24 mouse cellular contexts compared by ENCODE assay signal in the genomic region with DNA sequence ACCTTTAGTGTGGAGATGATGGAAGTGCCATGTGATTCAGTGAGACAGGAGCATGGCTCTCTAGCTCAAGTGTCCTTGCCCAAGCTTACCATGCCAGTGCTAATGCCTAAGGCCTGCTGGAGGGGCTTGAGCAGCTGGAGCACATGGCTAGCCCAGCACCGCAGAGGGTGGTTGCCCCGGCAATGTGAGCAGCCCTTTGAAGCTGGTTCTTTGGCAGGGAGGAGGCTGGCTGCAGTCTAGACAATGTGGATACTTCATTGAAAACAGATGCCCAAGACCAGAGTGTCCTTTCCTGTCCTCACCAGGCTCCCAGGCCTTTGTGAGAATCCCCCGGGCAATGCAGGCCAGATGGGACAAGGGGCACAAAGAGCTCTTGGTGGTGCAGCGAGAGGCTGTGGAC. TPM values are rescaled to one million over a fixed set of nuclear protein-coding genes. Genes with fewer than 3 reads are reported as not detected.
A peak's percentile ranks its signal among the peaks of the same experiment; 100 is the strongest.
DNase-seq lines count a peak whose midpoint lies in the region; ATAC-seq lines count a peak whose summit lies in the region.
"Had no signal": no experiment of that assay in that cellular context is flagged by ENCODE, and none has a peak within 500 bp of the region (broad histone marks: within the 10 kb centered on the region; RNA-seq: fewer than 3 reads in every experiment).

No protein-coding gene starts in this region.

- H3K27me3 ChIP-seq in hindbrain, embryonic 16.5 days (replicated peaks; ENCODE audit: control insufficient read depth, insufficient read depth, low read length): no peaks in the 10 kb centered on the region
- H3K27me3 ChIP-seq: forebrain, embryonic 15.5 days; hindbrain, embryonic 15.5 days; limb, embryonic 15.5 days; midbrain, embryonic 13.5 days; stomach, embryonic 15.5 days had no signal

- H3K36me3 ChIP-seq in hindbrain, embryonic 16.5 days (ENCODE audit: control insufficient read depth, insufficient read depth, low read length): no peaks in the 10 kb centered on the region
- H3K36me3 ChIP-seq: forebrain, embryonic 15.5 days; hindbrain, embryonic 15.5 days; limb, embryonic 15.5 days; midbrain, embryonic 13.5 days; stomach, embryonic 15.5 days had no signal

- H3K27ac ChIP-seq in hindbrain, embryonic 16.5 days (ENCODE audit: low read depth, low read length): no peak overlapping the region
- H3K27ac ChIP-seq: forebrain, embryonic 15.5 days; hindbrain, embryonic 15.5 days; limb, embryonic 15.5 days; macrophage; midbrain, embryonic 13.5 days; stomach, embryonic 15.5 days had no signal

- ATAC-seq in hindbrain, embryonic 16.5 days: peak; percentile 79
- ATAC-seq: forebrain, embryonic 15.5 days; midbrain, embryonic 13.5 days had no signal

- WGBS in hindbrain, embryonic 16.5 days: 58% methylated on average over 4 of the region's 4 CpGs

- DNase-seq in cerebellum, adult 11 months: peak; percentile 3
- no peak for DNase-seq in cerebellum, adult 8-10 months
- peak; percentile 39 to 41 for DNase-seq in layer of hippocampus, postnatal 10 days (ENCODE audit: low spot score in 2 of 2)
- no peak for DNase-seq in layer of hippocampus, adult 11-12 months (ENCODE audit: low spot score)
- DNase-seq in embryo, embryonic 10 days (ENCODE audit: low spot score): peak; percentile 44
- DNase-seq in spleen, postnatal 14 days (ENCODE audit: low spot score in 2 of 2): no peak
- DNase-seq in urinary bladder, postnatal 36 days (ENCODE audit: low spot score in 2 of 2): no peak
- DNase-seq: adrenal gland, postnatal 10 days; lung, adult 2 months had no signal

- no peak overlapping the region for H3K4me3 ChIP-seq in hindbrain, embryonic 16.5 days (ENCODE audit: low read length)
- H3K4me3 ChIP-seq: erythroblast, embryonic 14.5 days; forebrain, embryonic 15.5 days; hindbrain, embryonic 15.5 days; limb, embryonic 15.5 days; midbrain, embryonic 13.5 days; stomach, embryonic 15.5 days had no signal

- H3K4me2 ChIP-seq in hindbrain, embryonic 16.5 days (ENCODE audit: low read length): no peak overlapping the region
- H3K4me2 ChIP-seq: forebrain, embryonic 15.5 days; hindbrain, embryonic 15.5 days; limb, embryonic 15.5 days; midbrain, embryonic 13.5 days; stomach, embryonic 15.5 days had no signal

- H3K4me1 ChIP-seq in hindbrain, embryonic 16.5 days (ENCODE audit: control insufficient read depth, insufficient read depth, low read depth, low read length): no peaks in the 10 kb centered on the region
- H3K4me1 ChIP-seq: forebrain, embryonic 15.5 days; hindbrain, embryonic 15.5 days; midbrain, embryonic 13.5 days; stomach, embryonic 15.5 days had no signal

- H3K9ac ChIP-seq in hindbrain, embryonic 16.5 days (ENCODE audit: low read depth, low read length): no peak overlapping the region
- H3K9ac ChIP-seq: forebrain, embryonic 15.5 days; hindbrain, embryonic 15.5 days; limb, embryonic 15.5 days; midbrain, embryonic 13.5 days; stomach, embryonic 15.5 days had no signal

- no peaks in the 10 kb centered on the region for H3K9me3 ChIP-seq in hindbrain, embryonic 16.5 days (ENCODE audit: control insufficient read depth, low read length)
- H3K9me3 ChIP-seq: forebrain, embryonic 15.5 days; hindbrain, embryonic 15.5 days; limb, embryonic 15.5 days; midbrain, embryonic 13.5 days; stomach, embryonic 15.5 days had no signal

RNA-seq across cellular contexts. Expression of a gene that starts 40.3 kb away (rescaled TPM):
- total RNA-seq in layer of hippocampus, postnatal 10 days (2021): 10 to 100 TPM in 1 of 2 experiments, 1 to 10 TPM in 1; 9.7 to 12.3 TPM
- 14.0 and 15.0 TPM in 2 replicates for polyA plus RNA-seq in hindbrain, embryonic 16.5 days (2015; fragmentation: Nextera tagmentation; extraction: Ambion mirVana)
- total RNA-seq: common myeloid progenitor, adult 5-6 weeks had no signal
- polyA plus RNA-seq: erythroblast, embryonic 14.5 days; macrophage had no signal

RNA-seq across cellular contexts. Expression of a gene that starts 57.8 kb away (rescaled TPM):
- total RNA-seq in layer of hippocampus, postnatal 10 days (2021): not detected
- polyA plus RNA-seq in hindbrain, embryonic 16.5 days (2015; fragmentation: Nextera tagmentation; extraction: Ambion mirVana): 0.06 and 0.11 TPM in 2 replicates
- total RNA-seq: common myeloid progenitor, adult 5-6 weeks; gastrocnemius, postnatal 4 days; left cerebral cortex, adult 18-20 months had no signal
- polyA plus RNA-seq: erythroblast, embryonic 14.5 days; forebrain, embryonic 15.5 days; heart, embryonic 14.5 days; large intestine, adult 2 months; limb, embryonic 15.5 days; macrophage; midbrain, embryonic 13.5 days; small intestine, adult 2 months; thymus, postnatal 0 days had no signal

Comparison
In these comparisons a context has a peak if more than half of its experiments do, and no peak if none do; other contexts are left out.
1. DNase-seq: peak in cerebellum, adult 11 months (single experiment), layer of hippocampus, postnatal 10 days (2 of 2) and embryo, embryonic 10 days (single experiment); none in cerebellum, adult 8-10 months (single experiment), layer of hippocampus, adult 11-12 months (single experiment), spleen, postnatal 14 days (0 of 2) and urinary bladder, postnatal 36 days (0 of 2).